Mouse (Mus musculus): Measurements from ENCODE around the gene Astn1. TPM values are rescaled to one million over a fixed set of nuclear protein-coding genes. Genes with fewer than 3 reads are reported as not detected.

The Astn1 gene
- total RNA-seq, 1 experiment from 2014 or later, result not detected

GRCm38 (mm10) chr1:158740949-158741348 is 378.9 kb downstream of the Astn1 start:
- no peak for ATAC-seq (replicated peaks in 1 of 2; ENCODE audit: insufficient read depth in 1 of 2, low FRiP score in 2 of 2, low TSS enrichment in 1 of 2, low read depth in 1 of 2, poor library complexity in 2 of 2, severe bottlenecking in 2 of 2)

Other genes starting within 250 kb of the Astn1 start
- not detected in 2 replicates for gene Brinp2, start 5.9 kb upstream of the Astn1 start, total RNA-seq (2017)